Mouse (Mus musculus) pancreas, adult 10 weeks (tissue): ENCODE data around the gene Elfn2. TPM values are rescaled to one million over a fixed set of nuclear protein-coding genes. Genes with fewer than 3 reads are reported as not detected.

Experiments
- polyA plus RNA-seq: library from polyadenylated mRNA; stranded (reverse); fragments of 350-450 nt; fragmentation: Illumina TruSeq; extraction: RNeasy Lipid Tissue Mini Kit (QIAGEN cat#74804); gene quantifications from one replicate; pipeline ENCODE4 v1.2.3, GENCODE M21; 2015; ENCODE audit warnings: low read depth, low replicate concordance; ENCODE audit not compliant: insufficient read depth

Gene Elfn2
- not detected for polyA plus RNA-seq

GRCm38 (mm10) chr15:78718290-78719250 lies at the start of gene Elfn2:
TSS of gene Elfn2 (minus strand) at chr15:78718771.

Other genes with a start within 250 kb of the Elfn2 start
- not detected for gene Il2rb, start 223.5 kb downstream of the Elfn2 start, polyA plus RNA-seq
- 3.3 TPM for gene C1qtnf6, start 187.4 kb downstream of the Elfn2 start, polyA plus RNA-seq
- 3.4 TPM for gene Sstr3, start 174.1 kb downstream of the Elfn2 start, polyA plus RNA-seq
- gene Rac2, start 146.0 kb downstream of the Elfn2 start, polyA plus RNA-seq: 2.2 TPM
- 4.9 TPM for gene Cyth4, start 121.7 kb downstream of the Elfn2 start, polyA plus RNA-seq
- gene Mfng, start 54.7 kb upstream of the Elfn2 start, polyA plus RNA-seq: 5.7 TPM
- 11.2 TPM for gene Card10, start 84.3 kb upstream of the Elfn2 start, polyA plus RNA-seq
- 26.1 TPM for gene Cdc42ep1, start 123.9 kb upstream of the Elfn2 start, polyA plus RNA-seq
- 2.3 TPM for gene Lgals2, start 136.8 kb upstream of the Elfn2 start, polyA plus RNA-seq
- gene Gga1, start 158.4 kb upstream of the Elfn2 start, polyA plus RNA-seq: 14.9 TPM
- gene Gm49510, start 180.9 kb upstream of the Elfn2 start, polyA plus RNA-seq: not detected
- gene Sh3bp1, start 181.0 kb upstream of the Elfn2 start, polyA plus RNA-seq: 4.2 TPM
- gene Pdxp, start 195.1 kb upstream of the Elfn2 start, polyA plus RNA-seq: 0.81 TPM
- gene Lgals1, start 208.0 kb upstream of the Elfn2 start, polyA plus RNA-seq: 163 TPM
- gene Nol12, start 216.2 kb upstream of the Elfn2 start, polyA plus RNA-seq: 14.1 TPM
- gene Triobp, start 229.0 kb upstream of the Elfn2 start, polyA plus RNA-seq: 12.3 TPM